Mouse (Mus musculus): ENCODE results near the gene Atg5. TPM values are rescaled to one million over a fixed set of nuclear protein-coding genes. Genes with fewer than 3 reads are reported as not detected.
"Not testable (repeated sequence)": the region's sequence is repeated elsewhere in the genome, so short reads cannot be mapped to it uniquely, and the experiment has no call there.

Gene Atg5
- polyA plus RNA-seq (2012; ENCODE audit: insufficient read depth, low replicate concordance): 4.7 and 7.7 TPM in 2 replicates

DNA sequence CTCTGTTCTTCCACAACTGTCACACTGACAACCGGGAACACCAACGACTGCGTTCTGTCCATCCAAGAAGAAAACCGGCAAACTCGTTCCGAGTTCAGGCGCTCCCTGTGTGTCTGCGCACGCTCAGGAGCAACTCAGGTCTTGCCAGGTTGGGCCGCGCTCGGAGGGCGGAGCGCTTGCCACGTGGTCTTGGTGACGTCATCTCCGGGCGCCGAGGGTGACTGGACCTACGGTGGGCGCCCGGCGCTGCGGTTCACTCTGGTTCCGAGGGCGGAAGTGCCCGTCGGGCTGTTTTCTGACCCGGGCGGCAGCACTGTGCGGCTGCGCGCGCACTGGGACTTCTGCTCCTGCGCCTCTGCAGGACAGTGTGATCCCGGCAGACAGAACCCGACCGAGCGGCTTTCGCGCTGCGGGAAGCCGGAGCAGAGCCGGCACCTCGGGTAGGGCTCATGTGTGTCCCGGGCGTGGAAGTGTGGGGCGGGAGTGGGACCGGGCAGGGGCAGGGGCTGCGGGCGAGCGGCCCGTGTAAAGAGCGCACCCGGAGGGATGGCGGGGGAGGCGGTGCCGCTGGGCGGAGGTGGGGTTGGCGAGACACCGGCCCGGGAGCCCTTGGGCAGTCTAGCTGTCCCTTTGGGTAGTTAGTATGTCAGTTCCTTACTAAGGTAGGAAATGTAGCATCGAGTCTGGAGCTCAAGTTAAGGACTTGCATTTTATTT is at the start of gene Atg5:
Atg5 (plus strand) TSS at position 214 of the 716 bp plus-strand sequence.
- no peaks in the 10 kb centered on the region for H3K9me3 ChIP-seq
- peak within 1 kb of the TSS; percentile 94 for H3K4me3 ChIP-seq (replicated peaks)
- H3K27me3 ChIP-seq (replicated peaks): no peaks in the 10 kb centered on the region
- TF ChIP-seq FLI1 (IDR thresholded peaks at IDR 0.05; ENCODE audit: low read length) (peak; percentile 26; the same call in 1 of the 2 replicates), GATA1 (IDR thresholded peaks at IDR 0.05; ENCODE audit: borderline replicate concordance, low read length) (no peak)
- H3K4me1 ChIP-seq: peaks cover 40% of the 10 kb centered on the region
- H3K36me3 ChIP-seq (replicated peaks; ENCODE audit: low read length): peaks cover 12% of the 10 kb centered on the region

GRCm38 (mm10) chr10:44219073-44219472 is 49.1 kb upstream of the Atg5 start:
- not testable (repeated sequence) for H3K4me1 ChIP-seq; H3K9me3 ChIP-seq; H3K36me3 ChIP-seq (replicated peaks; ENCODE audit: low read length); H3K4me3 ChIP-seq (replicated peaks); H3K27me3 ChIP-seq (replicated peaks)

- H3K27me3 ChIP-seq (replicated peaks): no peaks in the 10 kb centered on the region
- no peaks in the 10 kb centered on the region for H3K36me3 ChIP-seq (replicated peaks; ENCODE audit: low read length)
- H3K4me3 ChIP-seq (replicated peaks): no peak overlapping the region
- no peaks in the 10 kb centered on the region for H3K9me3 ChIP-seq
- TF ChIP-seq FLI1 (IDR thresholded peaks at IDR 0.05; ENCODE audit: low read length) (no peak), GATA1 (IDR thresholded peaks at IDR 0.05; ENCODE audit: borderline replicate concordance, low read length) (no peak)
- no peaks in the 10 kb centered on the region for H3K4me1 ChIP-seq
These were observed 43.8 kb upstream of the Atg5 start for GRCm38 (mm10) chr10:44224345-44224744.

GRCm38 (mm10) chr10:44233351-44233750 is 34.8 kb upstream of the Atg5 start:
- H3K36me3 ChIP-seq (replicated peaks; ENCODE audit: low read length); H3K27me3 ChIP-seq (replicated peaks); H3K4me3 ChIP-seq (replicated peaks); H3K9me3 ChIP-seq; H3K4me1 ChIP-seq: not testable (repeated sequence)

DNA sequence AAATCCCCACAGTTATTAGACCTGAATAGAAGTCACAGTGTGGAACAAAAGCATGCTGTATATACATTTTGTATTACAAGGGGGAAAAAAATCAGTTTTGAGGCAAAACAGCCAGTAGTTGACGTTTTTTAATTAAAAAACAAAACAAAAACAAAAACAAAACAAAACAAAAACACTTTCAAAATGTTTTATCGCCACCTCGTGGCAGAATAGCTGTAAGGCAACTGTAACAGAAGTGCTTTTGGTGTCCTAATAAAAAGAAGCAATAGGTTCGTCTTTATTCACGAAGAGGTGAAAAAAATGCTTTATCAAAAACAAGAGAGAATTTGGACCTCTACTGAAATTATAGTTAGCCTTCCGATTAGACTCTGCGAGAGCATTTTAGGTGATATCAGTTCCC is 32.9 kb upstream of the Atg5 start:
- not testable (repeated sequence) for H3K4me1 ChIP-seq; H3K36me3 ChIP-seq (replicated peaks; ENCODE audit: low read length)

DNA sequence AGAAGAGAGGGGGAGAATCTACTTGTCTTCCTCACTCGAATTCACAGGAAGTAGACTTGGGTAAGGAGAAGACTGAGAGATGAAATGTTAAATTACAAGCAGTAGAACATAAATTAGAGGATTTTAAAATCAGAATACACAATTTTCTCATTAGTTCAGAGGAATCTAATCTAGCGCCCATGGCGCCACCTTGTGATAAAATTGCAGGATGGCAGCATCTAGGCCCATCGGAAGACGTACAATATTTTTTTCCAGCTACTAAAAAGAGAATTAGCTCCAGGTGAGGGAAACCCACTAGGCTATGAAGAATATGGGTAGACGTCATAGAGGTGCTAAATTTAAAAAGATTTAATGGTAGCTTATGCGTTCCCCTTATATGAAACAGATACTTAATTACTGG is 11.5 kb upstream of the Atg5 start:
- no peak for TF ChIP-seq FLI1 (IDR thresholded peaks at IDR 0.05; ENCODE audit: low read length)
- no peak for TF ChIP-seq GATA1 (IDR thresholded peaks at IDR 0.05; ENCODE audit: borderline replicate concordance, low read length)
- no peaks in the 10 kb centered on the region for H3K4me1 ChIP-seq
- H3K4me3 ChIP-seq (replicated peaks): no peak overlapping the region
- H3K36me3 ChIP-seq (replicated peaks; ENCODE audit: low read length): no peaks in the 10 kb centered on the region
- H3K27me3 ChIP-seq (replicated peaks): no peaks in the 10 kb centered on the region
- no peaks in the 10 kb centered on the region for H3K9me3 ChIP-seq

More for the DNA sequence above, 32.9 kb upstream of the Atg5 start:
- H3K9me3 ChIP-seq; H3K27me3 ChIP-seq (replicated peaks): not testable (repeated sequence)
- peak overlapping the region; percentile 28 for H3K4me3 ChIP-seq (replicated peaks)

DNA sequence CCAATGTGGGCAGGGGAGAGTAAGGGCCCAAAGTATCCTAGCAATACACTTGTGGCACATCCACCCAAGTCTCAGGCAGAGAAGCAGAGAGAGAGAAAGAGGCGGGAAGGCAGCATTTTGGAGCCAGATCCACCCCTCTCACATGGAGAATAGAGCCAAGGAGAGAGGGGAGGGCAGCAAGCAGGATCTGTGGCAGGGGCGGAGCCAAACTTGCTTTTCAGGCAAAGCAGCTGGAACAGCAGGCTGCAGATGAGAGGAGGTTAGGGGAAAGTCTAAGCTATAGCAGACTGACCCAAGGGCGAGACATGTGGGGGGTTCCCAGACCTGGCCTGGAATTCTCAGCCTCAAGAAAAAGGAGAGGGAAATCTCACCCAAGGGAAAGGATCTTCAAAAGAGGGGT is 2.3 kb upstream of the Atg5 start:
- no peak overlapping the region for H3K4me3 ChIP-seq (replicated peaks)
- H3K27me3 ChIP-seq (replicated peaks): no peaks in the 10 kb centered on the region
- H3K36me3 ChIP-seq (replicated peaks; ENCODE audit: low read length): peaks cover 12% of the 10 kb centered on the region
- TF ChIP-seq GATA1 (IDR thresholded peaks at IDR 0.05; ENCODE audit: borderline replicate concordance, low read length): no peak
- TF ChIP-seq FLI1 (IDR thresholded peaks at IDR 0.05; ENCODE audit: low read length): no peak
- H3K4me1 ChIP-seq: peaks cover 31% of the 10 kb centered on the region
- no peaks in the 10 kb centered on the region for H3K9me3 ChIP-seq

- H3K36me3 ChIP-seq (replicated peaks; ENCODE audit: low read length): peaks cover 12% of the 10 kb centered on the region
- H3K4me3 ChIP-seq (replicated peaks): no peak overlapping the region
- H3K27me3 ChIP-seq (replicated peaks): no peaks in the 10 kb centered on the region
- H3K4me1 ChIP-seq: peaks cover 35% of the 10 kb centered on the region
- TF ChIP-seq GATA1 (IDR thresholded peaks at IDR 0.05; ENCODE audit: borderline replicate concordance, low read length) (no peak), FLI1 (IDR thresholded peaks at IDR 0.05; ENCODE audit: low read length) (no peak)
- H3K9me3 ChIP-seq: no peaks in the 10 kb centered on the region
These were observed 1.6 kb upstream of the Atg5 start for GRCm38 (mm10) chr10:44266561-44266960.

GRCm38 (mm10) chr10:44267426-44268142 is 574 bp upstream of the Atg5 start:
- H3K27me3 ChIP-seq (replicated peaks): no peaks in the 10 kb centered on the region
- H3K4me3 ChIP-seq (replicated peaks): peak overlapping the region; percentile 94
- peaks cover 12% of the 10 kb centered on the region for H3K36me3 ChIP-seq (replicated peaks; ENCODE audit: low read length)
- peaks cover 36% of the 10 kb centered on the region for H3K4me1 ChIP-seq
- H3K9me3 ChIP-seq: no peaks in the 10 kb centered on the region
- TF ChIP-seq FLI1 (IDR thresholded peaks at IDR 0.05; ENCODE audit: low read length) (no peak), GATA1 (IDR thresholded peaks at IDR 0.05; ENCODE audit: borderline replicate concordance, low read length) (no peak)

GRCm38 (mm10) chr10:44269211-44269610 is 1.1 kb downstream of the Atg5 start:
- Histone ChIP-seq H3K36me3 (replicated peaks; ENCODE audit: low read length) (peaks cover 12% of the 10 kb centered on the region), H3K9me3 (no peaks in the 10 kb centered on the region), H3K27me3 (replicated peaks) (no peaks in the 10 kb centered on the region), H3K4me1 (peaks cover 49% of the 10 kb centered on the region), H3K4me3 (replicated peaks) (peak overlapping the region; percentile 94)
- no peak for TF ChIP-seq FLI1 (IDR thresholded peaks at IDR 0.05; ENCODE audit: low read length)
- TF ChIP-seq GATA1 (IDR thresholded peaks at IDR 0.05; ENCODE audit: borderline replicate concordance, low read length): no peak

Data from megakaryocyte, embryonic 14.5 days (primary cell).